Mouse (Mus musculus) liver, embryonic 15.5 days (tissue): ENCODE results near the gene Brsk1. TPM values are rescaled to one million over a fixed set of nuclear protein-coding genes. Genes with fewer than 3 reads are reported as not detected.

Experiments used
- ATAC-seq: fragments of 200-750 bp; cut with Nextera tagmentation; 2 replicates; pipeline ENCODE4 v1.8.0; 2017; ENCODE audit warnings: moderate number of reproducible peaks, mild to moderate bottlenecking, moderate library complexity; ENCODE audit not compliant: insufficient read depth
- H3K27ac ChIP-seq: fragments of 300-500 bp; sonication (generic); replicated peaks from 2 replicates; pipeline ENCODE4 v1.5.1; 2015; ENCODE audit warnings: mild to moderate bottlenecking, inconsistent platforms
- H3K27me3 ChIP-seq: fragments of 300-500 bp; sonication (generic); 2 replicates; pipeline ENCODE4 v1.6.1; 2015; ENCODE audit warnings: mild to moderate bottlenecking, inconsistent platforms
- H3K36me3 ChIP-seq: fragments of 300-500 bp; sonication (generic); replicated peaks from 2 replicates; pipeline ENCODE4 v1.6.1; 2015; ENCODE audit warnings: moderate library complexity, mild to moderate bottlenecking, inconsistent platforms
- H3K4me1 ChIP-seq: fragments of 300-500 bp; sonication (generic); replicated peaks from 2 replicates; pipeline ENCODE4 v1.6.1; 2015; ENCODE audit warnings: inconsistent platforms
- H3K4me2 ChIP-seq: fragments of 300-500 bp; sonication (generic); 2 replicates; pipeline ENCODE4 v1.6.1; 2015; ENCODE audit warnings: moderate library complexity, mild to moderate bottlenecking, inconsistent platforms
- H3K4me3 ChIP-seq: fragments of 300-500 bp; sonication (generic); replicated peaks from 2 replicates; pipeline ENCODE4 v1.5.1; 2015; ENCODE audit warnings: mild to moderate bottlenecking, inconsistent platforms
- H3K9ac ChIP-seq: fragments of 300-500 bp; sonication (generic); 2 replicates; pipeline ENCODE4 v1.6.1; 2015; ENCODE audit warnings: moderate library complexity, mild to moderate bottlenecking, inconsistent platforms
- H3K9me3 ChIP-seq: fragments of 300-500 bp; sonication (generic); replicated peaks from 2 replicates; pipeline ENCODE4 v1.6.1; 2016; ENCODE audit warnings: inconsistent platforms
- WGBS: fragments of 180-500 bp; shearing (Covaris S2); methylation state at CpG from one replicate; pipeline ENCODE4 v1.1.7; 2015; ENCODE audit warnings: mixed read lengths; ENCODE audit not compliant: insufficient replicate concordance; 5-methylcytosine and 5-hydroxymethylcytosine counted together
- polyA plus RNA-seq: library from polyadenylated mRNA; unstranded; fragments of >200 nt; fragmentation: Nextera tagmentation; extraction: Ambion mirVana; gene quantifications from 2 replicates; pipeline ENCODE4 v1.2.1, GENCODE M21; 2015

Brsk1 gene
- 0.03 and 0.12 TPM in 2 replicates for polyA plus RNA-seq

DNA sequence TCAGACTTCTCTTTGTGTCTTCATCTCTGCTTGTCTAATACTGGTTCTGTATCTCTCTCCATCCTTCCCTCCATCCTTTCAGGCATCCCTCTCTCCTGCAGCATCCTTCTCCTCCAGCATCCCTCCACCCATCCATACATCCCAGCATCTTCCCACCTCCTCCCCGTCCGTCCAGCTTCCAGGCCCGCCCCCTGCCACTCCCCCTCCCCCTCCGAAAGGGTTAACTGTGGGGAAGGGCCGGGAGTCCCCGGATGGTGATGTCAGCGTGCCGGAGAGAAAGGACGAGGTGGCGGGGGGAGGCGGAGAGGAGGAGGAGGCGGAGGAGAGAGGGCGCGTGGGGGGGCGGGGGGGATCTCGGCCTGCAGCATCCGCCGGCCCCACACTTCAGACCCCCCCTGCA lies at the start of gene Brsk1:
Gene Brsk1 (plus strand): TSS at position 218 of the 400 bp plus-strand sequence.
- WGBS = under 1% methylated on average over 16 of the region's 18 CpGs
- no peak within 1 kb of the TSS for H3K27ac ChIP-seq

DNA sequence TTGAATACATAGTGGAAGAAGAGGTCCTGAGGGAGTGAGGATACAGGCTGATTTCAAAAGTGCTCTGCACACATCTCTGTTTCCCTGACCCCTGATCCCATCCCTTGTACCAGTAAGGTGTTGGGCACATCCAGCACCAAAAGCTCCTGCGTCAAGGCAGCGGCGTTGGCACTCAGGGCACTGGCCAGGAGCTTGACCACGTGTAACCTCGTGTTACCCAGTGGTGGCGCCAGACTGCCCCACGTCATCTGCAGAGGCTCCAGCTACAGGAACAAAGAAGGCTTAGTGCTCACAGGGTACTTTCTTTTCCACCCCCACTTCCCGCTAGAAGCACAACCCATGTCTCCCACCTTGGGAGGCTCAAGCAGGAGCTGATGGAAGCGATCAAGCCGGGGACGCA lies 49.2 kb upstream of the Brsk1 start:
- H3K9ac ChIP-seq = no peak overlapping the region

More for the DNA sequence above, at the start of gene Brsk1:
- Histone ChIP-seq H3K4me1 (peaks cover 10% of the 10 kb centered on the region), H3K9ac (peak within 1 kb of the TSS; percentile 27; the same call in 1 of the 2 replicates), H3K36me3 (no peaks in the 10 kb centered on the region), H3K27me3 (peaks cover 42% of the 10 kb centered on the region), H3K4me2 (peak within 1 kb of the TSS; percentile 64), H3K4me3 (peak within 1 kb of the TSS; percentile 45), H3K9me3 (no peaks in the 10 kb centered on the region)
- no peak for ATAC-seq

DNA sequence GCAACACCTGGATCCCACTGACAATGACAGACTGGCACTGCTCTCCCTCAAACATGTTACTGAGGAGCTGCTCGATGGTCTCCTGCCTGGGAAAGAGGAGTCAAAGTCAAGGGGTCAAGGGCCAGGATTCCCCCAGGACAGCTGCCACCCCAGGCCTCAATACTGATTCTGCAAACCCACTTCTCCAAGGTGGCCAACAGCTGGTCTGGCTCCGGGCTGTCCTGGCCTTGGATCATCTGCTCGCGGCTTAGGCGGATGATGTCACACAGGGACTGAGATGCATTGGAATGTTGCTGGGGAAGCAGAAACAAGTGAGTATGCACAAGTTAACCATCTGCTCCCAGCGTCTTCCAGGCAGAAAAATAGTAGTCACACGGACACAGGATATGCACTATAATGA lies 48.4 kb upstream of the Brsk1 start:
- no peak overlapping the region for H3K4me2 ChIP-seq
- no peak overlapping the region for H3K27ac ChIP-seq
- no peak overlapping the region for H3K4me3 ChIP-seq
- WGBS = 91% methylated on average over 7 of the region's 7 CpGs
- ATAC-seq = no peak
- H3K27me3 ChIP-seq = no peaks in the 10 kb centered on the region
- H3K36me3 ChIP-seq = peaks cover 100% of the 10 kb centered on the region
- H3K9ac ChIP-seq = no peak overlapping the region
- H3K4me1 ChIP-seq = peaks cover 25% of the 10 kb centered on the region
- H3K9me3 ChIP-seq = no peaks in the 10 kb centered on the region

More for the DNA sequence above, 49.2 kb upstream of the Brsk1 start:
- ATAC-seq = no peak
- Histone ChIP-seq H3K27me3 (no peaks in the 10 kb centered on the region), H3K9me3 (no peaks in the 10 kb centered on the region), H3K4me1 (peaks cover 18% of the 10 kb centered on the region), H3K4me2 (no peak overlapping the region), H3K4me3 (no peak overlapping the region), H3K36me3 (peaks cover 99% of the 10 kb centered on the region), H3K27ac (no peak overlapping the region)
- 88% methylated on average over 11 of the region's 11 CpGs for WGBS

GRCm38 (mm10) chr7:4643225-4643624 lies 47.2 kb upstream of the Brsk1 start:
- Histone ChIP-seq H3K9ac (no peak overlapping the region), H3K4me2 (no peak overlapping the region), H3K4me3 (no peak overlapping the region), H3K27me3 (no peaks in the 10 kb centered on the region), H3K27ac (no peak overlapping the region), H3K36me3 (peaks cover 96% of the 10 kb centered on the region), H3K9me3 (no peaks in the 10 kb centered on the region), H3K4me1 (peaks cover 37% of the 10 kb centered on the region)
- WGBS = 45% methylated on average over 6 of the region's 6 CpGs
- no peak for ATAC-seq

GRCm38 (mm10) chr7:4646806-4647205 lies 43.6 kb upstream of the Brsk1 start:
- ATAC-seq = peak; percentile 35
- H3K27ac ChIP-seq = 0 out of 2 replicates have a peak overlapping the region, but pooled peaks have one; percentile 34
- H3K27me3 ChIP-seq = no peaks in the 10 kb centered on the region
- no peaks in the 10 kb centered on the region for H3K9me3 ChIP-seq
- H3K4me1 ChIP-seq = peaks cover 49% of the 10 kb centered on the region
- H3K36me3 ChIP-seq = peaks cover 67% of the 10 kb centered on the region
- no peak overlapping the region for H3K9ac ChIP-seq
- no peak overlapping the region for H3K4me2 ChIP-seq
- H3K4me3 ChIP-seq = no peak overlapping the region
- WGBS = 75% methylated on average over 3 of the region's 3 CpGs

- Histone ChIP-seq H3K4me3 (no peak overlapping the region), H3K9me3 (no peaks in the 10 kb centered on the region), H3K9ac (no peak overlapping the region), H3K27me3 (no peaks in the 10 kb centered on the region), H3K27ac (0 out of 2 replicates have a peak overlapping the region, but pooled peaks have one; percentile 34), H3K4me1 (peaks cover 52% of the 10 kb centered on the region), H3K4me2 (no peak overlapping the region), H3K36me3 (peaks cover 67% of the 10 kb centered on the region)
- WGBS = 40% methylated on average over 6 of the region's 6 CpGs
- 0 out of 2 replicates have a peak, but pooled peaks have one; percentile 17 for ATAC-seq
Observed at GRCm38 (mm10) chr7:4647291-4647690, 43.1 kb upstream of the Brsk1 start.

DNA sequence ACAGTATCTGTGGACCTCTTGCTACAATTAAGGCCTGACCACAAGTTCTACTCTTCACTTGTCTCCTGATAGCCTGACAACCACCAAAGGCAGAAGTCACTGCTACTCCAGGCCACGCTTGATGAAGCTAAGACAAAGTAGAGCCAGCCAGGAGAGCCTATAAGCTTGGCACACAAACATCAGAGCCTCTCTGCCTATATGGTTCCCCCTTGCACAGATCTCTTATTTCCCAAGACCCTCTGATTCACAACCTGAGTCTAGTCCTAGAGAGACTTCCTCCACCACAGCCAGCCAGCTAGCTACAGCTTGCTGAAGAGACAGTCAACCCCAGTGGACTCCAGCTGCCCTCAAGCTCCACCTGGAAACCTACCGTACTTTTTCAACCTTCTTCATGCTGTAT lies 42.4 kb upstream of the Brsk1 start:
- Histone ChIP-seq H3K9me3 (no peaks in the 10 kb centered on the region), H3K27ac (no peak overlapping the region), H3K4me3 (no peak overlapping the region), H3K9ac (no peak overlapping the region), H3K36me3 (peaks cover 67% of the 10 kb centered on the region), H3K27me3 (no peaks in the 10 kb centered on the region), H3K4me1 (peaks cover 59% of the 10 kb centered on the region), H3K4me2 (no peak overlapping the region)
- 74% methylated on average over 2 of the region's 2 CpGs for WGBS
- no peak for ATAC-seq

DNA sequence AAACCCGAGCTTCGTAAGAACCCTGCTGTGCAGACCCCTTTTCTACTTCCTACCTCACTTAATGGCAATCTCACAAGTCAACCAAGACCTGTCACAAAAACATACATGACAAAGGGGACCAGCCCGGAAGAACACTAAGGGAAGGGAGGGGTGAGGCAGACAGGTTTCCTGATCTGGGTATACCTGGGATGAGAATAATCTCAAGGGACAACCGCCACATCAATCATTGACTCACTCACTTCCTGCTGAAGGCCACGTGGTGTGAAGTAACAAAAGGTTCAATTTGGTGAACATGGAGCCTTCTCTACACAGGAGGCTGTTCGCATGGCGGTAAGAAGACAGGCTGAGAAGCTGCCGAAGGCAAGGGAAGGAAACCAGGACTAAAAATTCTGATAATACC lies 38.8 kb upstream of the Brsk1 start:
- peaks cover 73% of the 10 kb centered on the region for H3K4me1 ChIP-seq
- no peak overlapping the region for H3K4me3 ChIP-seq
- H3K27me3 ChIP-seq = no peaks in the 10 kb centered on the region
- ATAC-seq = no peak
- no peaks in the 10 kb centered on the region for H3K9me3 ChIP-seq
- no peak overlapping the region for H3K4me2 ChIP-seq
- no peak overlapping the region for H3K27ac ChIP-seq
- no peak overlapping the region for H3K9ac ChIP-seq
- peaks cover 52% of the 10 kb centered on the region for H3K36me3 ChIP-seq
- 46% methylated on average over 8 of the region's 8 CpGs for WGBS

GRCm38 (mm10) chr7:4652726-4653125 lies 37.7 kb upstream of the Brsk1 start:
- H3K9me3 ChIP-seq = no peaks in the 10 kb centered on the region
- peaks cover 41% of the 10 kb centered on the region for H3K36me3 ChIP-seq
- no peak overlapping the region for H3K9ac ChIP-seq
- H3K4me3 ChIP-seq = no peak overlapping the region
- no peak for ATAC-seq
- no peak overlapping the region for H3K4me2 ChIP-seq
- WGBS = 58% methylated on average over 5 of the region's 5 CpGs
- peak overlapping the region; percentile 82; the same call in 1 of the 2 replicates for H3K27ac ChIP-seq
- H3K4me1 ChIP-seq = peaks cover 73% of the 10 kb centered on the region
- no peaks in the 10 kb centered on the region for H3K27me3 ChIP-seq

DNA sequence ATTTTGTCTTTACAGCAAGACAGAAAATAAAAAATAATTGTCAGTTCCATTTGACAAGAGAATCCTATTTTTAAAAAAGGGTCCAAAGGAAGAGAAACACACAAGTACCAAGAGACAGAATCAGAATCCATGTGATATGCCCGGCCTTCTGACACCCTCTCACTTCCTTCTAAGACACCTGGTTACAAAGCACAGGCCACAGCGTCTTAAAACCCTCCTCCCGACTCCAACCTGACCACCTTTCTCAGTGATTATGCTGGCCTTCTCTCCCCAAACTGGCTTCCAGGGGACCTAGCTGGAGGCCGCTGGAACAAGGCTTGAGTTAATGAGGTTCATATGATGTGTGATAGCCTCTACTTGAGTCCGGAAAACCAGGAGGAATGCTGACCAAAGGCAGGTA lies 37.1 kb upstream of the Brsk1 start:
- H3K27me3 ChIP-seq = no peaks in the 10 kb centered on the region
- no peaks in the 10 kb centered on the region for H3K9me3 ChIP-seq
- H3K27ac ChIP-seq = peak overlapping the region; percentile 82
- H3K36me3 ChIP-seq = peaks cover 40% of the 10 kb centered on the region
- ATAC-seq = no peak
- peaks cover 70% of the 10 kb centered on the region for H3K4me1 ChIP-seq
- WGBS = 29% methylated on average over 5 of the region's 5 CpGs
- no peak overlapping the region for H3K9ac ChIP-seq
- H3K4me2 ChIP-seq = peak overlapping the region; percentile 51
- no peak overlapping the region for H3K4me3 ChIP-seq

DNA sequence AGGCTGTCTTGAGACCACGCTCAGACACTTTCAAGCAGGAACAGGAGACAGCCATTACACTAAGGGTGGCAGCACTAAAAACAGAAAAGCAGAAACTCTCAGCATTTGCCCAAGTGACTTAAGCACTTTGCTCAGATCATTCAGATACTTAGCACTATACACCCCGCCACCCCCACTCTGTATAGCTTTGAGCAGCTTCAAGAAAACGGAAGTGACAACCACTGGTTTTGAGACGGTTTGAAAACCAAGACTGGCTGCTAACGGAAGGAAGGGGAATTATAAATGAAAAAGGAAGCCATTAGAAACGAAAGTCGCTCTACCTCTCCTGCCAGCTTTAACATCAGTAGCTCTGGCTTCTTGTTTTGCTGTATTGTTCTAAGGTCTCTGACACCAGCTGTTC lies 36.6 kb upstream of the Brsk1 start:
- no peak for ATAC-seq
- peaks cover 40% of the 10 kb centered on the region for H3K36me3 ChIP-seq
- H3K9me3 ChIP-seq = no peaks in the 10 kb centered on the region
- peak overlapping the region; percentile 51 for H3K4me2 ChIP-seq
- no peaks in the 10 kb centered on the region for H3K27me3 ChIP-seq
- H3K9ac ChIP-seq = peak overlapping the region; percentile 22; the same call in 1 of the 2 replicates
- WGBS = 26% methylated on average over 7 of the region's 7 CpGs
- peak overlapping the region; percentile 82 for H3K27ac ChIP-seq
- 0 out of 2 replicates have a peak overlapping the region, but pooled peaks have one; percentile 9 for H3K4me3 ChIP-seq
- peaks cover 67% of the 10 kb centered on the region for H3K4me1 ChIP-seq

DNA sequence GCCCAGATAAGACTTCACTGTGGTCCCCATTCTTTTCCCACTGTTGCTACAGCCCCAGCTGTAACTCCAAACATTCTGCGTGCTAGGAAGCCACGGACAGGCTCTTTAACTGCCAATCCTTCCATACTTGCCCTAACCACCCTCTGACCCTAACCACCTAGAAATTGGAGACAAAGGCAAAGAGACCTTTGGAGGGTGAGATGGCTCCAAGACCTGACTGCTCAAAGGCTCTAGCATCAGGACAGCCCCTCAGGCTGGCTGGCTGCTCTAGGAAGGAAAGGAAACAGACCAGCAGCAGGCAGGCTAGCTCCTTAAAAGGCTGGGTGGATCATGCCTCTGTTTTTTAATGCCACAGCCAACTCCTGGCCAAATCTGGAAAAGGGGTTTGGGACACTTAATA lies 36.2 kb upstream of the Brsk1 start:
- Histone ChIP-seq H3K9me3 (no peaks in the 10 kb centered on the region), H3K27ac (peak overlapping the region; percentile 82), H3K4me3 (peak overlapping the region; percentile 9; the same call in 1 of the 2 replicates), H3K27me3 (no peaks in the 10 kb centered on the region), H3K4me2 (peak overlapping the region; percentile 51), H3K36me3 (peaks cover 40% of the 10 kb centered on the region), H3K9ac (peak overlapping the region; percentile 22; the same call in 1 of the 2 replicates), H3K4me1 (peaks cover 69% of the 10 kb centered on the region)
- 10% methylated on average over 2 of the region's 2 CpGs for WGBS
- no peak for ATAC-seq
